Mouse (Mus musculus): Measurements from ENCODE around the gene Slc48a1. TPM values are rescaled to one million over a fixed set of nuclear protein-coding genes. Genes with fewer than 3 reads are reported as not detected.
A peak's percentile ranks its signal among the peaks of the same experiment; 100 is the strongest.

Slc48a1 gene
- polyA plus RNA-seq, 1 experiment = 52.7 TPM

DNA sequence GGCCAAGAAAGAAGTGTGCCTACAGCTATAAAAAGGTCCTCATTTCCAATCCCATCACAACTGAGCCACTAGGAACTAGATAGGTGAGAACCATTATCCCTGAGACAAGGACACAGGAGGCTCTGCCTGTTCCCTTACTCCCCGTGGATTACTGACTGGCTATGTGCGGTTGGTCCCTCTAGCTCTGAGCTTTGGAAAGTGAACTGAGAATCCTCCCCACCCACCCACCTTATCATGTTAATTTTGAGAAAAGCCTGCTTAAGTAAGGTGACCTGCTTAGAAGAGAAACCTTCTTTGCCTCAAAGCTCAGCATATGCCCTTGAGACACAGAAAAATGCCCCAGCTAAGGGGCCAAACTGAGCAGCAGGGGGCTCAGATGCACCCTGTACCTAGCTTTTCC is 51.1 kb downstream of the Slc48a1 start:
- Histone ChIP-seq H3K36me3 (ENCODE audit: control insufficient read depth, insufficient read depth) (no peaks in the 10 kb centered on the region), H3K79me2 (ENCODE audit: control insufficient read depth, insufficient read depth) (peaks cover 37% of the 10 kb centered on the region), H3ac (ENCODE audit: control insufficient read depth, insufficient read length) (no peak overlapping the region), H3K27me3 (ENCODE audit: control insufficient read depth, insufficient read depth, insufficient read length) (no peaks in the 10 kb centered on the region), H3K4me2 (ENCODE audit: low read depth) (peak overlapping the region; percentile 77), H3K4me3 (peak overlapping the region; percentile 51)
- TF ChIP-seq REST (IDR thresholded peaks at IDR 0.05; ENCODE audit: insufficient read depth, insufficient read length) = no peak
- no peak for TF ChIP-seq TCF12 (IDR thresholded peaks at IDR 0.05; ENCODE audit: insufficient read depth, poor library complexity, severe bottlenecking)
- no peak for TF ChIP-seq MYOG (IDR thresholded peaks at IDR 0.05; ENCODE audit: control insufficient read depth in 1 of 3, insufficient read depth in 1 of 3, insufficient read length in 2 of 3, low read depth in 2 of 3)
- no peak for TF ChIP-seq MAX (IDR thresholded peaks at IDR 0.05; ENCODE audit: low read depth)
- no peak for TF ChIP-seq USF1 (IDR thresholded peaks at IDR 0.05; ENCODE audit: low read depth)
- TF ChIP-seq SRF (IDR thresholded peaks at IDR 0.05; ENCODE audit: control insufficient read depth, insufficient read length, low read depth) = no peak
- TF ChIP-seq TCF3 (IDR thresholded peaks at IDR 0.05; ENCODE audit: insufficient read length, low read depth) = no peak

- Histone ChIP-seq H3K36me3 (ENCODE audit: control insufficient read depth, insufficient read depth) (no peaks in the 10 kb centered on the region), H3K27me3 (ENCODE audit: control insufficient read depth, insufficient read depth, insufficient read length) (no peaks in the 10 kb centered on the region), H3K4me2 (ENCODE audit: low read depth) (peak overlapping the region; percentile 77), H3K4me3 (peak overlapping the region; percentile 51), H3K79me2 (ENCODE audit: control insufficient read depth, insufficient read depth) (peaks cover 33% of the 10 kb centered on the region), H3ac (ENCODE audit: control insufficient read depth, insufficient read length) (peak overlapping the region; percentile 68)
- no peak for TF ChIP-seq TCF12 (IDR thresholded peaks at IDR 0.05; ENCODE audit: insufficient read depth, poor library complexity, severe bottlenecking)
- no peak for TF ChIP-seq E2F4 (IDR thresholded peaks at IDR 0.05; ENCODE audit: insufficient read depth)
- no peak for TF ChIP-seq REST (IDR thresholded peaks at IDR 0.05; ENCODE audit: insufficient read depth, insufficient read length)
- no peak for TF ChIP-seq MAX (IDR thresholded peaks at IDR 0.05; ENCODE audit: low read depth)
- no peak for TF ChIP-seq POLR2AphosphoS2 (IDR thresholded peaks at IDR 0.05; ENCODE audit: insufficient read length, low read depth)
- TF ChIP-seq CEBPB (IDR thresholded peaks at IDR 0.05; ENCODE audit: insufficient read depth, poor library complexity, severe bottlenecking) = no peak
- TF ChIP-seq POLR2A (IDR thresholded peaks at IDR 0.05; ENCODE audit: insufficient read length, low read depth) = no peak
- no peak for TF ChIP-seq MYOG (IDR thresholded peaks at IDR 0.05; ENCODE audit: control insufficient read depth in 1 of 3, insufficient read depth in 1 of 3, insufficient read length in 2 of 3, low read depth in 2 of 3)
- TF ChIP-seq MYOD1 (IDR thresholded peaks at IDR 0.05; ENCODE audit: control insufficient read depth in 1 of 3, insufficient read length in 2 of 3, low read depth in 2 of 3) = no peak
- TF ChIP-seq USF1 (IDR thresholded peaks at IDR 0.05; ENCODE audit: low read depth) = no peak
- TF ChIP-seq SRF (IDR thresholded peaks at IDR 0.05; ENCODE audit: control insufficient read depth, insufficient read length, low read depth) = no peak
- no peak for TF ChIP-seq TCF3 (IDR thresholded peaks at IDR 0.05; ENCODE audit: insufficient read length, low read depth)
These were observed 52.0 kb downstream of the Slc48a1 start for GRCm38 (mm10) chr15:97830253-97830787.

DNA sequence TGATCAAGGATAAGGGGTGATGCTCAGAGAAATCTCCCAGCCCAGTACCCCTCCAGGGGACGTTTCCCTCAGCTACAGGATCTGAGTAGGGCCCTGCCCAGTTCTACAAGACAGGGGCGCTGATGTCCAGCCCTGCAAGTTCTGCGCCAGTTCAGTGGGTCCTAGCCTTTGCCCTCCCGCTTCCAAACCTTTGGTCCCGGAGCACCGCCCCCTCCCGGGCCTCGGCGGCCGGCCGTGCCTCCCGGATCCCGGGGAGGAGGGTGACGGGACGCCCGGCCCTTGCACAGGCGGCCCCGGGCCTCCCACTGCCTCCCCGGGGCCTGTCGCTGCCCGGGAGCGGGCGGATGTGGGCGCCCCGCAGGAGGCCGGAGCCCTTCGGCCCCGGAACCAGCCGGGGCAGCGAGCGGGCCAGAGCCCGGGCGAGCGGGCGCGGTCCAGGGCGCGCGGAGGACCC is 52.5 kb downstream of the Slc48a1 start:
- Histone ChIP-seq H3ac (ENCODE audit: control insufficient read depth, insufficient read length) (peak overlapping the region; percentile 68), H3K4me3 (peak overlapping the region; percentile 51), H3K27me3 (ENCODE audit: control insufficient read depth, insufficient read depth, insufficient read length) (no peaks in the 10 kb centered on the region), H3K79me2 (ENCODE audit: control insufficient read depth, insufficient read depth) (peaks cover 33% of the 10 kb centered on the region), H3K36me3 (ENCODE audit: control insufficient read depth, insufficient read depth) (no peaks in the 10 kb centered on the region), H3K4me2 (ENCODE audit: low read depth) (peak overlapping the region; percentile 77)
- TF ChIP-seq CEBPB (IDR thresholded peaks at IDR 0.05; ENCODE audit: insufficient read depth, poor library complexity, severe bottlenecking) = no peak
- TF ChIP-seq POLR2A (IDR thresholded peaks at IDR 0.05; ENCODE audit: insufficient read length, low read depth) = peak; percentile 30
- TF ChIP-seq TCF3 (IDR thresholded peaks at IDR 0.05; ENCODE audit: insufficient read length, low read depth) = no peak

DNA sequence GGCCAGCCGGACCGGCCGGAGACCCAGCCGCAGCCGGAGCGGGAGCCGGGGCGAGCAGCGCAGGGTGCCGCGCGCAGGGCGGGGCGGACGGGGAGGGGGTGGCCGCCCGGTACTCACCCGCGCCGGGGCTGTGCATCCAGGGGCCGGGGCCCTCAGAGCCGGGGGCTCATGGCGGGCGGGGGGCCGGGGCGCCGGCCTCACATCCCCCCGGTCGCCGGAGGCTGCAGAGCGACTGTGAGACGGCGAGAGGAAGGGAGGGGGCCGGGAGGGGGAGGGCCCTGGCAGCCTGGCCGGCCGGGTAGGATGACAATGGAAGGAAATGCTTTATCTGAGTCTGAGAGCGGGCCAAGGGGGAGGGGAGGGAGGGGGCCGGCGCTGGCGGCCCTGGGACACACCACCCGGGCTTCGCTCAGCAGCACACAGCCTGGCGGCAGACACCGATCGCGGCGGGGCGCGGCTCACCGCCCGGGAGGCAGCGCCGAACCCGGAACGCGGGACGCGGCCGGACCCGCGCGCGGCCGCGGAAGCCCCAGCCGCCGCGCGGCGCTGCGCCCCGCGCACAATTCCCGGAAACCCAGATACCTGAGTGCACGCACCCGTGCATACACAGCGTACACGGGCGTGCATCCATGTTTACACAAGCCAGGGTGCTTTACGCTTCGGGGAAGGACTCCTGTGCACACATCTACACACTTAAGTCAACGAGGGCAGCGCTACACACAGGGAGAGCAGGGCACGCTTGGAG is 53.1 kb downstream of the Slc48a1 start:
- Histone ChIP-seq H3K27me3 (ENCODE audit: control insufficient read depth, insufficient read depth, insufficient read length) (no peaks in the 10 kb centered on the region), H3ac (ENCODE audit: control insufficient read depth, insufficient read length) (peak overlapping the region; percentile 68), H3K79me2 (ENCODE audit: control insufficient read depth, insufficient read depth) (peaks cover 33% of the 10 kb centered on the region), H3K36me3 (ENCODE audit: control insufficient read depth, insufficient read depth) (no peaks in the 10 kb centered on the region), H3K4me2 (ENCODE audit: low read depth) (peak overlapping the region; percentile 96), H3K4me3 (peak overlapping the region; percentile 51)
- TF ChIP-seq SRF (IDR thresholded peaks at IDR 0.05; ENCODE audit: control insufficient read depth, insufficient read length, low read depth) (no peak), CEBPB (IDR thresholded peaks at IDR 0.05; ENCODE audit: insufficient read depth, poor library complexity, severe bottlenecking) (no peak), MAX (IDR thresholded peaks at IDR 0.05; ENCODE audit: low read depth) (no peak), USF1 (IDR thresholded peaks at IDR 0.05; ENCODE audit: low read depth) (no peak), MYOD1 (IDR thresholded peaks at IDR 0.05; ENCODE audit: control insufficient read depth in 1 of 3, insufficient read length in 2 of 3, low read depth in 2 of 3) (peak in 1 of 3 experiments; percentile 24), TCF12 (IDR thresholded peaks at IDR 0.05; ENCODE audit: insufficient read depth, poor library complexity, severe bottlenecking) (no peak), MYOG (IDR thresholded peaks at IDR 0.05; ENCODE audit: control insufficient read depth in 1 of 3, insufficient read depth in 1 of 3, insufficient read length in 2 of 3, low read depth in 2 of 3) (no peak), POLR2A (IDR thresholded peaks at IDR 0.05; ENCODE audit: insufficient read length, low read depth) (peak; percentile 77), TCF3 (IDR thresholded peaks at IDR 0.05; ENCODE audit: insufficient read length, low read depth) (no peak), E2F4 (IDR thresholded peaks at IDR 0.05; ENCODE audit: insufficient read depth) (no peak), REST (IDR thresholded peaks at IDR 0.05; ENCODE audit: insufficient read depth, insufficient read length) (no peak), POLR2AphosphoS2 (IDR thresholded peaks at IDR 0.05; ENCODE audit: insufficient read length, low read depth) (peak; percentile 78)

Measured in myocyte (in vitro differentiated cells).